Mouse (Mus musculus) forebrain, embryonic 11.5 days (tissue): ENCODE results near the gene Sfr1. TPM values are rescaled to one million over a fixed set of nuclear protein-coding genes. Genes with fewer than 3 reads are reported as not detected.

Experiments
- ATAC-seq: fragments of 200-750 bp; cut with Nextera tagmentation; replicated peaks from 2 replicates; pipeline ENCODE4 v1.8.0; 2017; ENCODE audit warnings: moderate TSS enrichment; ENCODE audit not compliant: low FRiP score
- DNase-seq: peaks from one replicate; pipeline ENCODE4 v3.0.0-alpha.2; 2017; ENCODE audit warnings: low spot score
- H3K27ac ChIP-seq: fragments of 300-500 bp; sonication (generic); 2 replicates; pipeline ENCODE4 v1.5.1; 2014; ENCODE audit warnings: low read depth, low read length
- H3K27me3 ChIP-seq: fragments of 300-500 bp; sonication (generic); 2 replicates; pipeline ENCODE4 v1.6.1; 2014; ENCODE audit warnings: mild to moderate bottlenecking, low read length, mixed read lengths; ENCODE audit not compliant: control insufficient read depth, insufficient read depth
- H3K36me3 ChIP-seq: fragments of 300-500 bp; sonication (generic); 2 replicates; pipeline ENCODE4 v1.6.1; 2014; ENCODE audit warnings: mild to moderate bottlenecking, low read length, moderate library complexity, mixed read lengths; ENCODE audit not compliant: control insufficient read depth, insufficient read depth
- H3K4me1 ChIP-seq: fragments of 300-500 bp; sonication (generic); replicated peaks from 2 replicates; pipeline ENCODE4 v1.6.1; 2014; ENCODE audit warnings: low read length, mixed read lengths; ENCODE audit not compliant: control insufficient read depth, insufficient read depth
- H3K4me2 ChIP-seq: fragments of 300-500 bp; sonication (generic); 2 replicates; pipeline ENCODE4 v1.6.1; 2014; ENCODE audit warnings: low read depth, mild to moderate bottlenecking, low read length, moderate library complexity, mixed read lengths; ENCODE audit not compliant: severe bottlenecking
- H3K4me3 ChIP-seq: fragments of 300-500 bp; sonication (generic); 2 replicates; pipeline ENCODE4 v1.5.1; 2014; ENCODE audit warnings: low read depth, low read length
- H3K9ac ChIP-seq: fragments of 300-500 bp; sonication (generic); 2 replicates; pipeline ENCODE4 v1.6.1; 2014; ENCODE audit warnings: low read length
- H3K9me3 ChIP-seq: fragments of 300-500 bp; sonication (generic); 2 replicates; pipeline ENCODE4 v1.6.1; 2016; ENCODE audit warnings: low read length, mixed read lengths; ENCODE audit not compliant: control insufficient read depth
- whole genome bisulfite sequencing: fragments of 180-500 bp; shearing (Covaris S2); extraction: QIAGEN DNeasy Blood & Tissue Kit; methylation state at CpG from one replicate; pipeline ENCODE4 v1.1.7; 2014; 5-methylcytosine and 5-hydroxymethylcytosine counted together
- polyA plus RNA-seq: library from polyadenylated mRNA; unstranded; fragments of >200 nt; fragmentation: Nextera tagmentation; extraction: Ambion mirVana; gene quantifications from 2 replicates; pipeline ENCODE4 v1.2.1, GENCODE M21; 2014

The Sfr1 gene
- polyA plus RNA-seq, 1 experiment from 2014 or later = 346 TPM

GRCm38 (mm10) chr19:47700509-47700908 is 31.0 kb upstream of the Sfr1 start:
- Histone ChIP-seq H3K27ac (no peak overlapping the region), H3K36me3 (no peaks in the 10 kb centered on the region), H3K4me2 (no peak overlapping the region), H3K9ac (no peak overlapping the region), H3K9me3 (no peaks in the 10 kb centered on the region), H3K27me3 (no peaks in the 10 kb centered on the region), H3K4me3 (no peak overlapping the region), H3K4me1 (no peaks in the 10 kb centered on the region)
- DNase-seq = no peak
- WGBS = 84% methylated on average over 8 of the region's 8 CpGs
- no peak for ATAC-seq

GRCm38 (mm10) chr19:47705080-47705771 is 26.3 kb upstream of the Sfr1 start:
- Histone ChIP-seq H3K27me3 (no peaks in the 10 kb centered on the region), H3K4me3 (no peak overlapping the region), H3K36me3 (no peaks in the 10 kb centered on the region), H3K9ac (no peak overlapping the region), H3K9me3 (no peaks in the 10 kb centered on the region), H3K4me2 (no peak overlapping the region), H3K4me1 (no peaks in the 10 kb centered on the region), H3K27ac (no peak overlapping the region)
- DNase-seq = no peak
- no peak for ATAC-seq
- WGBS = 76% methylated on average over 13 of the region's 13 CpGs

- Histone ChIP-seq H3K27me3 (no peaks in the 10 kb centered on the region), H3K4me3 (no peak overlapping the region), H3K9ac (no peak overlapping the region), H3K4me1 (no peaks in the 10 kb centered on the region), H3K9me3 (no peaks in the 10 kb centered on the region), H3K4me2 (no peak overlapping the region), H3K27ac (no peak overlapping the region), H3K36me3 (no peaks in the 10 kb centered on the region)
- 90% methylated on average over 8 of the region's 8 CpGs for WGBS
- DNase-seq = no peak
- no peak for ATAC-seq
Measured at GRCm38 (mm10) chr19:47705772-47706309, 25.6 kb upstream of the Sfr1 start.

GRCm38 (mm10) chr19:47710376-47710775 is 21.1 kb upstream of the Sfr1 start:
- ATAC-seq (no peak), DNase-seq (no peak)
- Histone ChIP-seq H3K9ac (no peak overlapping the region), H3K4me2 (no peak overlapping the region), H3K4me3 (no peak overlapping the region), H3K4me1 (no peaks in the 10 kb centered on the region), H3K27me3 (no peaks in the 10 kb centered on the region), H3K36me3 (no peaks in the 10 kb centered on the region), H3K9me3 (no peaks in the 10 kb centered on the region), H3K27ac (no peak overlapping the region)
- WGBS = 81% methylated on average over 4 of the region's 4 CpGs

- H3K4me2 ChIP-seq = no peak overlapping the region
Measured at GRCm38 (mm10) chr19:47713457-47713856, 18.0 kb upstream of the Sfr1 start.

GRCm38 (mm10) chr19:47716144-47716543 is 15.3 kb upstream of the Sfr1 start:
- no peak for ATAC-seq
- Histone ChIP-seq H3K36me3 (no peaks in the 10 kb centered on the region), H3K9ac (no peak overlapping the region), H3K4me2 (no peak overlapping the region), H3K9me3 (no peaks in the 10 kb centered on the region; the same call in 1 of the 2 replicates), H3K27ac (no peak overlapping the region), H3K27me3 (no peaks in the 10 kb centered on the region), H3K4me1 (no peaks in the 10 kb centered on the region), H3K4me3 (no peak overlapping the region)
- DNase-seq = no peak
- WGBS = 59% methylated on average over 2 of the region's 2 CpGs

More at GRCm38 (mm10) chr19:47713457-47713856, 18.0 kb upstream of the Sfr1 start:
- Histone ChIP-seq H3K9ac (no peak overlapping the region), H3K4me1 (no peaks in the 10 kb centered on the region), H3K27ac (no peak overlapping the region), H3K27me3 (no peaks in the 10 kb centered on the region), H3K4me3 (no peak overlapping the region), H3K36me3 (no peaks in the 10 kb centered on the region), H3K9me3 (no peaks in the 10 kb centered on the region; the same call in 1 of the 2 replicates)
- ATAC-seq (no peak), DNase-seq (no peak)
- WGBS = 90% methylated on average over 9 of the region's 9 CpGs

GRCm38 (mm10) chr19:47719147-47719546 is 12.3 kb upstream of the Sfr1 start:
- no peaks in the 10 kb centered on the region for H3K36me3 ChIP-seq
- no peaks in the 10 kb centered on the region for H3K27me3 ChIP-seq
- H3K9me3 ChIP-seq = no peaks in the 10 kb centered on the region; the same call in 1 of the 2 replicates
- 90% methylated on average over 3 of the region's 3 CpGs for WGBS
- no peaks in the 10 kb centered on the region for H3K4me1 ChIP-seq
- no peak overlapping the region for H3K9ac ChIP-seq
- no peak overlapping the region for H3K4me2 ChIP-seq
- DNase-seq = no peak
- H3K27ac ChIP-seq = no peak overlapping the region
- ATAC-seq = no peak
- H3K4me3 ChIP-seq = no peak overlapping the region

GRCm38 (mm10) chr19:47722471-47722870 is 9.0 kb upstream of the Sfr1 start:
- Histone ChIP-seq H3K4me1 (no peaks in the 10 kb centered on the region), H3K27ac (no peak overlapping the region), H3K9ac (no peak overlapping the region), H3K27me3 (no peaks in the 10 kb centered on the region), H3K9me3 (no peaks in the 10 kb centered on the region), H3K4me3 (no peak overlapping the region), H3K36me3 (no peaks in the 10 kb centered on the region), H3K4me2 (no peak overlapping the region)
- WGBS = 90% methylated on average over 6 of the region's 6 CpGs
- ATAC-seq (no peak), DNase-seq (no peak)

- DNase-seq (no peak), ATAC-seq (no peak)
- Histone ChIP-seq H3K4me2 (no peak overlapping the region), H3K27me3 (no peaks in the 10 kb centered on the region), H3K4me3 (no peak overlapping the region), H3K9me3 (no peaks in the 10 kb centered on the region), H3K4me1 (0 out of 2 replicates have a peak, but pooled peaks cover 2% of the 10 kb centered on the region), H3K27ac (no peak overlapping the region), H3K36me3 (no peaks in the 10 kb centered on the region), H3K9ac (no peak overlapping the region)
- 91% methylated on average over 4 of the region's 4 CpGs for WGBS
Measured at GRCm38 (mm10) chr19:47724903-47725302, 6.6 kb upstream of the Sfr1 start.
